Mouse (Mus musculus) midbrain, postnatal 0 days (tissue): ENCODE measurements around the gene Myh6. TPM values are rescaled to one million over a fixed set of nuclear protein-coding genes. Genes with fewer than 3 reads are reported as not detected.

ENCODE experiments used
- ATAC-seq: fragments of 200-750 bp; cut with Nextera tagmentation; 2 replicates; pipeline ENCODE4 v1.8.0; 2017; ENCODE audit warnings: moderate number of reproducible peaks, mild to moderate bottlenecking, moderate TSS enrichment, moderate library complexity; ENCODE audit not compliant: low FRiP score
- DNase-seq: peaks from one replicate; pipeline ENCODE4 v3.0.0-alpha.2; 2015; ENCODE audit warnings: low spot score
- H3K27ac ChIP-seq: fragments of 300-500 bp; sonication (generic); 2 replicates; pipeline ENCODE4 v1.5.1; 2014; ENCODE audit warnings: low read depth, mild to moderate bottlenecking, low read length, mixed read lengths
- H3K27me3 ChIP-seq: fragments of 300-500 bp; sonication (generic); 2 replicates; pipeline ENCODE4 v1.6.1; 2014; ENCODE audit warnings: low read length, control low read depth, mixed read lengths; ENCODE audit not compliant: insufficient read depth
- H3K36me3 ChIP-seq: fragments of 300-500 bp; sonication (generic); 2 replicates; pipeline ENCODE4 v1.6.1; 2014; ENCODE audit warnings: low read length, control low read depth, mixed read lengths; ENCODE audit not compliant: insufficient read depth
- H3K4me1 ChIP-seq: fragments of 300-500 bp; sonication (generic); 2 replicates; pipeline ENCODE4 v1.6.1; 2014; ENCODE audit warnings: mild to moderate bottlenecking, control low read depth, antibody characterized with exemption, low read length, mixed read lengths; ENCODE audit not compliant: insufficient read depth
- H3K4me2 ChIP-seq: fragments of 300-500 bp; sonication (generic); 2 replicates; pipeline ENCODE4 v1.6.1; 2014; ENCODE audit warnings: low read depth, mild to moderate bottlenecking, low read length, mixed read lengths; ENCODE audit not compliant: poor library complexity, severe bottlenecking
- H3K4me3 ChIP-seq: fragments of 300-500 bp; sonication (generic); 2 replicates; pipeline ENCODE4 v1.5.1; 2014; ENCODE audit warnings: low read depth, mild to moderate bottlenecking, low read length, moderate library complexity
- H3K9ac ChIP-seq: fragments of 300-500 bp; sonication (generic); replicated peaks from 2 replicates; pipeline ENCODE4 v1.6.1; 2014; ENCODE audit warnings: mild to moderate bottlenecking, low read length, moderate library complexity, mixed read lengths; ENCODE audit not compliant: poor library complexity, severe bottlenecking
- H3K9me3 ChIP-seq: fragments of 300-500 bp; sonication (generic); 2 replicates; pipeline ENCODE4 v1.6.1; 2016; ENCODE audit warnings: low read length, control low read depth
- CTCF ChIP-seq: IDR thresholded peaks from 2 replicates; pipeline ENCODE4 v1.5.1; 2016; ENCODE audit warnings: antibody characterized with exemption, mild to moderate bottlenecking
- WGBS: fragments of 180-500 bp; shearing (Covaris S2); extraction: QIAGEN DNeasy Blood & Tissue Kit; methylation state at CpG from one replicate; pipeline ENCODE4 v1.1.7; 2014; 5-methylcytosine and 5-hydroxymethylcytosine counted together
- polyA plus RNA-seq: library from polyadenylated mRNA; unstranded; fragments of >200 nt; fragmentation: Nextera tagmentation; extraction: Ambion mirVana; gene quantifications from 2 replicates; pipeline ENCODE4 v1.2.1, GENCODE M21; 2015
- total RNA-seq: library from RNA; depleted of rRNA; stranded (reverse); fragments of >200 nt; gene quantifications from 2 replicates; pipeline ENCODE4 v1.2.3, GENCODE M21; 2014

The Myh6 gene
- total and polyA plus RNA-seq, 2 experiments from 2014 or later, result 0.33 to 2.5 TPM

GRCm38 (mm10) chr14:54996793-54997192 is 30.1 kb upstream of the Myh6 start:
- no peak overlapping the region for H3K4me2 ChIP-seq
- no peaks in the 10 kb centered on the region for H3K36me3 ChIP-seq
- no peaks in the 10 kb centered on the region for H3K27me3 ChIP-seq
- no peak overlapping the region for H3K9ac ChIP-seq
- ATAC-seq (no peak), DNase-seq (no peak)
- WGBS, result 46% methylated on average over 9 of the region's 9 CpGs
- TF ChIP-seq CTCF, result no peak
- H3K27ac ChIP-seq, result peak overlapping the region; percentile 85; the same call in 1 of the 2 replicates
- no peak overlapping the region for H3K4me3 ChIP-seq
- peaks cover 27% of the 10 kb centered on the region for H3K4me1 ChIP-seq
- no peaks in the 10 kb centered on the region for H3K9me3 ChIP-seq

- H3K27ac ChIP-seq, result peak overlapping the region; percentile 85
- DNase-seq, result peak; percentile 87
- TF ChIP-seq CTCF, result no peak
- H3K27me3 ChIP-seq, result no peaks in the 10 kb centered on the region
- no peaks in the 10 kb centered on the region for H3K36me3 ChIP-seq
- 0 out of 2 replicates have a peak overlapping the region, but pooled peaks have one; percentile 19 for H3K9ac ChIP-seq
- peak; percentile 80 for ATAC-seq
- 0 out of 2 replicates have a peak overlapping the region, but pooled peaks have one; percentile 2 for H3K4me2 ChIP-seq
- no peak overlapping the region for H3K4me3 ChIP-seq
- H3K9me3 ChIP-seq, result no peaks in the 10 kb centered on the region
- H3K4me1 ChIP-seq, result peaks cover 30% of the 10 kb centered on the region
- 16% methylated on average over 14 of the region's 14 CpGs for WGBS
These were observed 28.9 kb upstream of the Myh6 start for GRCm38 (mm10) chr14:54995457-54996138.

GRCm38 (mm10) chr14:54994869-54995186 is 28.1 kb upstream of the Myh6 start:
- no peak overlapping the region; the same call in 1 of the 2 replicates for H3K9ac ChIP-seq
- peak; percentile 1; the same call in 1 of the 2 replicates for ATAC-seq

GRCm38 (mm10) chr14:54994136-54994868 is 27.6 kb upstream of the Myh6 start, which contains the start of gene Myh7:
Myh7 (minus strand) TSS chr14:54994626.
- Histone ChIP-seq H3K4me3 (no peak within 1 kb of the TSS), H3K27ac (peak within 1 kb of the TSS; percentile 85), H3K9ac (no peak within 1 kb of the TSS; the same call in 1 of the 2 replicates), H3K36me3 (no peaks in the 10 kb centered on the region), H3K4me2 (0 out of 2 replicates have a peak within 1 kb of the TSS, but pooled peaks have one; percentile 2), H3K27me3 (no peaks in the 10 kb centered on the region), H3K4me1 (peaks cover 30% of the 10 kb centered on the region), H3K9me3 (no peaks in the 10 kb centered on the region)
- ATAC-seq (no peak), DNase-seq (no peak)
- no peak for TF ChIP-seq CTCF
- WGBS, result 50% methylated on average over 11 of the region's 11 CpGs

More at GRCm38 (mm10) chr14:54994869-54995186, 28.1 kb upstream of the Myh6 start:
- peaks cover 30% of the 10 kb centered on the region for H3K4me1 ChIP-seq
- H3K27me3 ChIP-seq, result no peaks in the 10 kb centered on the region
- 0 out of 2 replicates have a peak overlapping the region, but pooled peaks have one; percentile 2 for H3K4me2 ChIP-seq
- TF ChIP-seq CTCF, result no peak
- no peak for DNase-seq
- H3K36me3 ChIP-seq, result no peaks in the 10 kb centered on the region
- peak overlapping the region; percentile 85 for H3K27ac ChIP-seq
- H3K9me3 ChIP-seq, result no peaks in the 10 kb centered on the region
- H3K4me3 ChIP-seq, result no peak overlapping the region

GRCm38 (mm10) chr14:54993636-54994035 is 26.9 kb upstream of the Myh6 start:
- Histone ChIP-seq H3K4me1 (peaks cover 30% of the 10 kb centered on the region), H3K27ac (no peak overlapping the region), H3K4me3 (no peak overlapping the region), H3K36me3 (no peaks in the 10 kb centered on the region), H3K27me3 (no peaks in the 10 kb centered on the region), H3K9ac (no peak overlapping the region), H3K9me3 (no peaks in the 10 kb centered on the region), H3K4me2 (no peak overlapping the region)
- DNase-seq (no peak), ATAC-seq (no peak)
- no peak for TF ChIP-seq CTCF
- WGBS, result 69% methylated on average over 10 of the region's 10 CpGs

GRCm38 (mm10) chr14:54992196-54992595 is 25.5 kb upstream of the Myh6 start:
- TF ChIP-seq CTCF, result no peak
- Histone ChIP-seq H3K4me1 (peaks cover 29% of the 10 kb centered on the region), H3K27ac (no peak overlapping the region), H3K4me2 (no peak overlapping the region), H3K36me3 (no peaks in the 10 kb centered on the region), H3K9me3 (no peaks in the 10 kb centered on the region), H3K9ac (no peak overlapping the region), H3K4me3 (no peak overlapping the region), H3K27me3 (no peaks in the 10 kb centered on the region)
- WGBS, result 94% methylated on average over 10 of the region's 10 CpGs
- DNase-seq, result no peak
- no peak for ATAC-seq
